Mouse (Mus musculus) hindbrain, embryonic 16.5 days (tissue): Measurements from ENCODE around the gene Zscan26. TPM values are rescaled to one million over a fixed set of nuclear protein-coding genes. Genes with fewer than 3 reads are reported as not detected.
"Not testable (repeated sequence)": the region's sequence is repeated elsewhere in the genome, so short reads cannot be mapped to it uniquely, and the experiment has no call there.

Experiments used
- ATAC-seq: fragments of 200-750 bp; cut with Nextera tagmentation; 2 replicates; pipeline ENCODE4 v1.8.0; 2017; ENCODE audit warnings: moderate TSS enrichment, moderate library complexity
- H3K27ac ChIP-seq: fragments of 300-500 bp; sonication (generic); 2 replicates; pipeline ENCODE4 v1.5.1; 2014; ENCODE audit warnings: low read depth, mild to moderate bottlenecking, control low read depth, low read length, moderate library complexity
- H3K27me3 ChIP-seq: fragments of 300-500 bp; sonication (generic); replicated peaks from 2 replicates; pipeline ENCODE4 v1.6.1; 2014; ENCODE audit warnings: low read length; ENCODE audit not compliant: control insufficient read depth, insufficient read depth
- H3K36me3 ChIP-seq: fragments of 300-500 bp; sonication (generic); 2 replicates; pipeline ENCODE4 v1.6.1; 2014; ENCODE audit warnings: mild to moderate bottlenecking, low read length, moderate library complexity, mixed read lengths; ENCODE audit not compliant: control insufficient read depth, insufficient read depth
- H3K4me1 ChIP-seq: fragments of 300-500 bp; sonication (generic); 2 replicates; pipeline ENCODE4 v1.6.1; 2014; ENCODE audit warnings: low read depth, low read length; ENCODE audit not compliant: control insufficient read depth, insufficient read depth
- H3K4me2 ChIP-seq: fragments of 300-500 bp; sonication (generic); 2 replicates; pipeline ENCODE4 v1.6.1; 2014; ENCODE audit warnings: mild to moderate bottlenecking, low read length, control low read depth, moderate library complexity
- H3K4me3 ChIP-seq: fragments of 300-500 bp; sonication (generic); 2 replicates; pipeline ENCODE4 v1.5.1; 2014; ENCODE audit warnings: mild to moderate bottlenecking, low read length, control low read depth, moderate library complexity
- H3K9ac ChIP-seq: fragments of 300-500 bp; sonication (generic); 2 replicates; pipeline ENCODE4 v1.6.1; 2014; ENCODE audit warnings: low read depth, mild to moderate bottlenecking, control low read depth, low read length, moderate library complexity
- H3K9me3 ChIP-seq: fragments of 300-500 bp; sonication (generic); 2 replicates; pipeline ENCODE4 v1.6.1; 2014; ENCODE audit warnings: mild to moderate bottlenecking, low read length, moderate library complexity; ENCODE audit not compliant: control insufficient read depth
- WGBS: fragments of 180-500 bp; shearing (Covaris S2); extraction: QIAGEN DNeasy Blood & Tissue Kit; methylation state at CpG from one replicate; pipeline ENCODE4 v1.1.7; 2014; 5-methylcytosine and 5-hydroxymethylcytosine counted together
- polyA plus RNA-seq: library from polyadenylated mRNA; unstranded; fragments of >200 nt; fragmentation: Nextera tagmentation; extraction: Ambion mirVana; gene quantifications from 2 replicates; pipeline ENCODE4 v1.2.1, GENCODE M21; 2015

Gene Zscan26
- polyA plus RNA-seq = 17.6 and 20.6 TPM in 2 replicates

DNA sequence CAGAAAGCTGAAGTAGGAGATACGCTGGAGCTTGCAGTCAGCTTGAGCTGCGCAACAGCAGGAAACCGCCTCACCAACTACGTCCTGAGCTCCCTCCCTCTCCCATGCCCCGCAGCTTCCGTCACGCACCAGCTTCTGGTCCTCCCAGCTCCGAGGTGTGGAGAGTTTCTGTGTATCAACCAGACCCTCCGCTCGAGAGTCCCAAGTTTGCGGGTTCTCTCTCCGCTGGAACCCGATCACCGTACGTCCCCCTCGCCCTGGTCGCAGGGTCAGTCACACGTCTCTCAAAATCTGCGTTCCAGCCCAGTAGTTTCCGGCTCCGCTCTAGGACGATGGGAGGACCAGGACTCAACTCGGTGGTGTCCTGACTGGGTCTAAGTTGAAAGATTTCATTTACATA, at the start of gene Zscan26:
Zscan26 (minus strand) TSS at position 282 of the 400 bp plus-strand sequence.
- H3K9me3 ChIP-seq = no peaks in the 10 kb centered on the region
- peak within 1 kb of the TSS; percentile 75 for H3K4me2 ChIP-seq
- H3K27ac ChIP-seq = peak within 1 kb of the TSS; percentile 83
- H3K9ac ChIP-seq = peak within 1 kb of the TSS; percentile 73
- peak within 1 kb of the TSS; percentile 70 for H3K4me3 ChIP-seq
- 0% methylated on average over 23 of the region's 23 CpGs for WGBS
- peak; percentile 97 for ATAC-seq
- H3K27me3 ChIP-seq = 0 out of 2 replicates have a peak, but pooled peaks cover 8% of the 10 kb centered on the region
- H3K36me3 ChIP-seq = no peaks in the 10 kb centered on the region
- H3K4me1 ChIP-seq = peaks cover 6% of the 10 kb centered on the region

DNA sequence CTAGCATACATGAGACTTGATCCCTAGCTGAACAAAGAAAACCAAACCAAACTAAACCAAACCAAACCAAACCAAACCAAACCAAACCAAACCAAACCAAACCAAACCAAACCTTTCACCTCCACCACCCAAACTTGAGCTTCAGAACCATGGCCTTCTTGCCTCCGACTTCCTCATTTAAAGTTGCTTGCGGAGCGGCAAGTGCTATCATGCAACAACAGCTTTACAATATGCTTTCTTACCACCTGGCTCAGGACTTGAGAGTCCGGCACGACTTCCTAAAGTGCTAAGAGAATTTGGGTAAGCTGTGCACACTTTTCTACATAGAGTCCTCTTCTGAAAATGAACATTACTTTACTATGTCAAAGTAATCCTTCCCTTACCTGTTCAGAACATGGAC, 48.8 kb upstream of the Zscan26 start:
- no peaks in the 10 kb centered on the region for H3K36me3 ChIP-seq
- no peaks in the 10 kb centered on the region; the same call in 1 of the 2 replicates for H3K4me1 ChIP-seq
- H3K9ac ChIP-seq = no peak overlapping the region
- no peak for ATAC-seq
- H3K4me2 ChIP-seq = no peak overlapping the region
- no peak overlapping the region for H3K4me3 ChIP-seq
- no peak overlapping the region for H3K27ac ChIP-seq
- no peaks in the 10 kb centered on the region for H3K9me3 ChIP-seq
- WGBS = 87% methylated on average over 5 of the region's 5 CpGs
- H3K27me3 ChIP-seq = no peaks in the 10 kb centered on the region

DNA sequence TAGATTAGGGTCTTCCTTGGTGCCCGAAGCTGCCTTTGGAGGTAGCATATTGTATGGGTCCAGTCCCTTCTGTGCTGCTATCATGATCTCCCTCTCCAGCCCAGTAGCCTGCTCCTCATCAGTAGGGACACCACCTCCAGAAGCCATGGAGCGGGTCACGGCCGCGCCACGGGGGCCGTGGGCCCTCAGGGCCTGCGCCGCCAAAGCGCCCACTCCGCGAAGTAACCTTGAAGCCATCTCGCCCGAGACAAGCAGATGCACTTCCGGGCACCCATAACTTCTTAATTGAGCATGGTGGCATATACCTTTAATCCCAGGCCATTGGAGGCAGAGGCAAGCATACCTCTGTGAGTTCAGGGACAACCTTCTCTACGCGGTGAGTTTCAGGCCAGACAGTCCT, 47.7 kb upstream of the Zscan26 start, which contains the start of gene Gm11273:
Gm11273 (minus strand) TSS at position 237 of the 400 bp plus-strand sequence.
- H3K4me3 ChIP-seq, H3K4me1 ChIP-seq: not testable (repeated sequence)
- 94% methylated on average over 17 of the region's 17 CpGs for WGBS

DNA sequence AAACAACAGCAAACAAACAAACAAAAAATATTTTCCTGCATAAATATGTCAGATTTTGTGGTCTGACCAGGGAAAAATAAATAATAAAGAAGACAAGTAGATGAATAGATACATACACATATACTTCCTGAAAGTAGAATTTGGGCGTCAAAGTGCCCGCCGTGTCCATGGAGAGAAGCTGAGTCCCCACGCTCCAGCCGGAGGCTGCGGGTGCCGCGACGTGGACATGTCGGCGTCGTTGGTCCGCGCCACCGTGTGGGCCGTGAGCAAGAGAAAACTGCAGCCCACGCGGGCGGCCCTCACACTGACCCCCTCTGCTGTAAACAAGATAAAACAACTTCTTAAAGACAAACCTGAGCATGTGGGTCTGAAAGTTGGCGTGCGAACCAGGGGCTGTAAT, 41.5 kb upstream of the Zscan26 start, which contains the start of gene AK157302:
AK157302 (plus strand) TSS at position 144 of the 400 bp plus-strand sequence.
- Histone ChIP-seq H3K27ac (no peak within 1 kb of the TSS), H3K4me3 (no peak within 1 kb of the TSS), H3K4me2 (no peak within 1 kb of the TSS), H3K9ac (no peak within 1 kb of the TSS), H3K36me3 (no peaks in the 10 kb centered on the region), H3K4me1 (no peaks in the 10 kb centered on the region), H3K9me3 (no peaks in the 10 kb centered on the region), H3K27me3 (no peaks in the 10 kb centered on the region)
- ATAC-seq = no peak
- 96% methylated on average over 21 of the region's 21 CpGs for WGBS

More for the DNA sequence above, 47.7 kb upstream of the Zscan26 start, which contains the start of gene Gm11273:
- H3K4me2 ChIP-seq, H3K36me3 ChIP-seq, H3K9ac ChIP-seq, ATAC-seq, H3K9me3 ChIP-seq, H3K27ac ChIP-seq, H3K27me3 ChIP-seq: not testable (repeated sequence)

DNA sequence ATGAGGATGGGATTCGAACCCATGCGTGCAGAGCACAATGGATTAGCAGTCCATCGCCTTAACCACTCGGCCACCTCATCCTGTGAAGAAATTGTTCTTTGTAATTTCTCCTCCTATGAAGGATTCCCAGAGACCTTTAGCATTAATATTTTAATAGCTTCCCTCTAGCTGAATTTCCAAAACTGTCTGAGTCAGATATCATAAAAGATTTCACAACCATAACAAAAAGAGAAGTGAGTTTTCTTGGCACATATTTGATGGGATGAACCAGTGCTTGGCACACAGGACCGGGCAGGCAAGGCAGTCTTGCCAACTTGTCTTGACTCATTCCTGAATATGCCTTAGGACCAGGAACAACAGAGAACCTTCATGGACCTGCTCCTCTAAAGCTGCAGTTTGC, 39.3 kb upstream of the Zscan26 start:
- Histone ChIP-seq H3K27ac (no peak overlapping the region), H3K4me1 (no peaks in the 10 kb centered on the region), H3K27me3 (no peaks in the 10 kb centered on the region), H3K9me3 (no peaks in the 10 kb centered on the region), H3K4me2 (no peak overlapping the region), H3K9ac (no peak overlapping the region), H3K36me3 (0 out of 2 replicates have a peak, but pooled peaks cover under 1% of the 10 kb centered on the region), H3K4me3 (no peak overlapping the region)
- WGBS = 97% methylated on average over 5 of the region's 5 CpGs
- ATAC-seq = no peak

DNA sequence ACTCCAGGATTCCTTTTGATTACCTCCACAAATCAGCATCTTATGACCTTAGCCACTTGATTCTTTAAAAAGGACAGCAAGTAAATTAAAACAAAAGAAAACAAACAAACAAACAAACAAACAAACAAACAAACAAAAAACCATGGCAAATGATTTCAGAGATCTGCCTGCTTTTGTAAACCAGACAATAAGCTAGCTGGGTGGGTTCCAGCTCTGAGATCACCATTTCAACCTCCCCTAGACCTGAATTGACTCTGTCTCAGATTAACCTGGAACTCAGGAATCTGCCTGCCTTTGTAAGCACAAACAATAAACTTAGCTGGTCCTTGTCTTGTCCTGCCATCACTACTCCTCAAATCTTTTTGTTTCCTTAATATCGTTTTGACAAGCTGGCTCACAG, 33.4 kb upstream of the Zscan26 start:
- Histone ChIP-seq H3K4me3 (no peak overlapping the region), H3K9ac (no peak overlapping the region), H3K4me2 (no peak overlapping the region), H3K36me3 (peaks cover 20% of the 10 kb centered on the region), H3K9me3 (peaks cover 6% of the 10 kb centered on the region), H3K4me1 (no peaks in the 10 kb centered on the region), H3K27ac (no peak overlapping the region), H3K27me3 (no peaks in the 10 kb centered on the region)
- no peak for ATAC-seq
- 94% methylated on average over 1 of the region's 1 CpGs for WGBS

DNA sequence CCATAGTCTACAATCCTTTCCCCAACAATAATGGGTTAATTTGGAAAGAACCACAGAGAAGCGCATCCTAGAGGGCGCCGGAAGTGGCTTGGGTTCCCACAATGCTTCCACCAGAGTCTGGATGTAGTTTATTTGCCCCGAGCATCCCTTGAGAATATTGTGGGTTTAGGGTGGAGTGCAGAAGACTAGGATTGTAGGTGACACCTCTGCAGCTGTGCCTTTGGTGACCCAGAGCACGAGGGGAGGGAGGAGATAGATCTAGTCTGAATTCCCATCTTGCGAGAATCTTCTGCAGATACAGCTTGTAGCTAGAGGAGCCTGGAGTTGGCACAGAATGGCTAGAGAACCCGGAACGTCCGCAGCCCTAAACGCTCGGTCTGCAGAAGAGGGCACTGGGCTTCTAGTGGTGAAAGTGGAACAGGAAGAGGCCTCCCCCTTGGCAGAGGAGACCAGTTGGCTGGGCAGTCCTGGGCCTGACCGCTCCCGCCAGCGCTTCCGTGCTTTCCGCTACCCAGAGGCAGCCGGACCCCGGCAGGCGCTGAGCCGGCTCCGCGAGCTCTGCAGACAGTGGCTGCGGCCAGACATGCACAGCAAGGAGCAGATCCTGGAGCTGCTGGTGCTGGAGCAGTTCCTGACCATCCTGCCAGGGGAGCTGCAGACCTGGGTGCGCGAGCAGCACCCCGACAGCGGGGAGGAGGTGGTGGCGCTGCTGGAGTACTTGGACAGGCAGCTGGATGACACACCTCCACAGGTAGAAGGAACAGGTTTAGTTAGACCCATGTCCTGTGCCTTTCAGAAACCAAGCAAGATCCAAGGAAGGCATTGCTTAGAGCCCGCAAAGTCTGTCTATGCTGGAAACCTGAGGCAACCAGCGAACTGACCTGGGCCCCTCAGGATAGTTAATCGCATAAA, 25.5 kb upstream of the Zscan26 start, which contains the start of the genes Zkscan4 and Gm10065:
Zkscan4 (plus strand) TSS at position 149 of the 912 bp plus-strand sequence.
Gm10065 (minus strand) TSS at position 683 of the 912 bp plus-strand sequence.
- peak; percentile 95 for ATAC-seq
- Histone ChIP-seq H3K4me3 (peak within 1 kb of the TSS; percentile 63), H3K4me1 (peaks cover 13% of the 10 kb centered on the region), H3K9ac (peak within 1 kb of the TSS; percentile 71), H3K27ac (peak within 1 kb of the TSS; percentile 83), H3K4me2 (peak within 1 kb of the TSS; percentile 72)
- not testable (repeated sequence) for H3K36me3 ChIP-seq, H3K27me3 ChIP-seq, H3K9me3 ChIP-seq
- 3% methylated on average over 26 of the region's 31 CpGs for WGBS

DNA sequence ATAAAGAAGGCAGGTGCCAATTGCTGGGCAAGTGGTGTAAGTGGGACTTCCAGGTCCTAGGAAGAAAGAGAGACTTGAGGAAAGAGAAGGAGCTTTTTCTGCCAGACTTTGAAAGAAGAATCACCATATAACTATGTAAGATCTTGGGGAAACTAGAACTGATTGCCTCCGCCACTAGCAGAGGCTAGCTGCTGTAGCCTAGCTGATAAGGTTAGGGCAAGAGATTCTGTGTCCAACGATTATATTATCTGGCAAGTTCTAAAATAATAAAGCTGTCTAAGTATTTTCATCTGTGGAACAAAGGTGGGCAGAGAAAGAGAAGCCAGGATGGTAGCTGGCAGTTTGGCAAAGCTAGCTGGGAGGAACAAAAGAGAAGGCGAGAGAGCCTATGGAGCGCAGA, 18.9 kb upstream of the Zscan26 start:
- Histone ChIP-seq H3K4me3 (no peak overlapping the region), H3K4me1 (no peaks in the 10 kb centered on the region), H3K27me3 (no peaks in the 10 kb centered on the region), H3K9ac (no peak overlapping the region; the same call in 1 of the 2 replicates), H3K27ac (no peak overlapping the region), H3K9me3 (no peaks in the 10 kb centered on the region), H3K36me3 (no peaks in the 10 kb centered on the region), H3K4me2 (no peak overlapping the region)
- 32% methylated on average over 4 of the region's 4 CpGs for WGBS
- no peak for ATAC-seq

DNA sequence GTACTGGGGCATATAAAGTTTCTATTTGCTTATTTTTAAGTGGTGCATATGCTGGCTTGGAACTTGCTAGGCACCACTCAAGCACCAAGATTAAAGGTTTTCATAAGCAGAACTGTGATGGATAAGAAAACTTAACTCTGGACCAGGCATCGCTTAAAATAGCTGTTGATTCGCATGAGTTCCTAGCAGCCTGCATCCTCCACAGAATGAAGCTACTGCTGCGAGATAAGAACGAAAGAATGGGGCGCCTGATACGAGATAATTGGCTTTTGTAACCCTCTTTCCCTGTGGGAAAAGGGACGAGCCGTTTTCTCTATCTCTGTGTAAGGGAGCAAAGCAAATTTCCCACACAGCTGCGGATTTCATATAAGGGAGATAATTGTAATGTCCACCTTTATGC, 15.6 kb upstream of the Zscan26 start:
- WGBS = 29% methylated on average over 9 of the region's 9 CpGs

More for the DNA sequence above, 15.6 kb upstream of the Zscan26 start:
- Histone ChIP-seq H3K4me2 (peak overlapping the region; percentile 93), H3K27me3 (no peaks in the 10 kb centered on the region), H3K36me3 (no peaks in the 10 kb centered on the region), H3K4me3 (no peak overlapping the region), H3K27ac (no peak overlapping the region), H3K4me1 (no peaks in the 10 kb centered on the region), H3K9me3 (no peaks in the 10 kb centered on the region), H3K9ac (no peak overlapping the region)
- ATAC-seq = no peak
